Mouse (Mus musculus) forebrain, embryonic 13.5 days (tissue): ENCODE data around the gene Pfdn2. TPM values are rescaled to one million over a fixed set of nuclear protein-coding genes. Genes with fewer than 3 reads are reported as not detected.

Source experiments
- ATAC-seq: fragments of 200-750 bp; cut with Nextera tagmentation; 2 replicates; pipeline ENCODE4 v1.8.0; 2017
- H3K27ac ChIP-seq: fragments of 300-500 bp; sonication (generic); 2 replicates; pipeline ENCODE4 v1.5.1; 2015; ENCODE audit warnings: inconsistent platforms, mild to moderate bottlenecking, moderate library complexity
- H3K27me3 ChIP-seq: fragments of 300-500 bp; sonication (generic); 2 replicates; pipeline ENCODE4 v1.6.1; 2015; ENCODE audit warnings: mild to moderate bottlenecking, inconsistent platforms
- H3K36me3 ChIP-seq: fragments of 300-500 bp; sonication (generic); 2 replicates; pipeline ENCODE4 v1.6.1; 2015; ENCODE audit warnings: mild to moderate bottlenecking, inconsistent platforms; ENCODE audit not compliant: poor library complexity, severe bottlenecking
- H3K4me1 ChIP-seq: fragments of 300-500 bp; sonication (generic); 2 replicates; pipeline ENCODE4 v1.6.1; 2015; ENCODE audit warnings: inconsistent platforms
- H3K4me2 ChIP-seq: fragments of 300-500 bp; sonication (generic); 2 replicates; pipeline ENCODE4 v1.6.1; 2015; ENCODE audit warnings: inconsistent platforms, mild to moderate bottlenecking, moderate library complexity
- H3K4me3 ChIP-seq: fragments of 300-500 bp; sonication (generic); 2 replicates; pipeline ENCODE4 v1.5.1; 2015; ENCODE audit warnings: mild to moderate bottlenecking, inconsistent platforms
- H3K9ac ChIP-seq: fragments of 300-500 bp; sonication (generic); 2 replicates; pipeline ENCODE4 v1.6.1; 2015; ENCODE audit warnings: mild to moderate bottlenecking, inconsistent platforms
- H3K9me3 ChIP-seq: fragments of 300-500 bp; sonication (generic); replicated peaks from 2 replicates; pipeline ENCODE4 v1.6.1; 2016; ENCODE audit warnings: inconsistent platforms
- WGBS: fragments of 180-500 bp; shearing (Covaris S2); methylation state at CpG from one replicate; pipeline ENCODE4 v1.1.7; 2015; 5-methylcytosine and 5-hydroxymethylcytosine counted together
- polyA plus RNA-seq: library from polyadenylated mRNA; unstranded; fragments of >200 nt; fragmentation: Nextera tagmentation; extraction: Ambion mirVana; gene quantifications from 2 replicates; pipeline ENCODE4 v1.2.1, GENCODE M21; 2015

Pfdn2 gene
- polyA plus RNA-seq, 1 experiment from 2014 or later: 180 TPM

DNA sequence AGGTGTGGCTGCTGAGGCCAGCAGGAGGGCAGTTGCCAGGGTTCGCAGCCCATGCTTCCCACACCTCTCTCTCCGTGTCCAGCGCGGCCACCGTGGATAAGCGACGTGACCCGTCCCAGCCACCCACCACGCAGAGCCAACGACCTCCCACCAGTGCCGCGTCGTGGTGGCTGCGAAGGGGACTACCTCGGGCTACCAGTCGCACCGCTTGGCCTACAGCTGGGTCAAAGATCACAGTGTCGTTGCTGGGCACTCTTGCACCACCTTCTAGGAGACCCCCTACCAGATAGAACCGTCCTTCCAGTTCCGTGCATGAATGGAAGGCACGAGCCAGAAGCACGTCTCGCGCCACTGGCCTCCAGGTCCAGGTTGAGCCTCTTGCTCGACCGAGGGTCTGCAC lies 14.8 kb downstream of the Pfdn2 start:
- H3K27ac ChIP-seq: peak overlapping the region; percentile 67
- H3K9me3 ChIP-seq: peaks cover 3% of the 10 kb centered on the region; the same call in 1 of the 2 replicates
- H3K27me3 ChIP-seq: no peaks in the 10 kb centered on the region
- ATAC-seq: no peak; the same call in 1 of the 2 replicates
- peak overlapping the region; percentile 46 for H3K4me3 ChIP-seq
- H3K4me2 ChIP-seq: peak overlapping the region; percentile 88
- 4% methylated on average over 26 of the region's 26 CpGs for WGBS
- H3K9ac ChIP-seq: peak overlapping the region; percentile 68
- peaks cover 18% of the 10 kb centered on the region for H3K4me1 ChIP-seq
- H3K36me3 ChIP-seq: peaks cover 28% of the 10 kb centered on the region

DNA sequence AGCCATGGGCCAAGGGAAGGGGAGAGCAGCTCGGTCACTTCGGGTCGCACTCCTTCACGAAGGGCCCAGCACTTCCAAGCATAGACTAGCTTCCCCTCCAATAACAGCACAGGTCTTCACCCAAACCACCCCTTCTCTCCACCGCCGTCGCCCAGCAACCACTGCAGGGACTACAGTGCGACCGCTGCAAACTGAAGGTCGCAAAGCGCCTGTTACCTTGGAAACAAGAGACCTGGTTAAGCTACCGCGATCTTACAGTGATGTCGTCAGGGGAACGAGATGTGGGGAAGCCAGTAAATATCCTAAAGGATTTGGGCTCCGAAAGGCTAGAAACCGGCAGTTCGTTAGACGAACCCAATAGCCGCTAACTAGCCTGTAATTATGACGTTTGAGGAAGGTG lies 15.2 kb downstream of the Pfdn2 start, which contains the start of gene Klhdc9:
Gene Klhdc9 (minus strand): TSS at position 143 of the 400 bp plus-strand sequence.
- peak within 1 kb of the TSS; percentile 88 for H3K4me2 ChIP-seq
- H3K4me1 ChIP-seq: peaks cover 18% of the 10 kb centered on the region
- peak within 1 kb of the TSS; percentile 46 for H3K4me3 ChIP-seq
- peak within 1 kb of the TSS; percentile 67 for H3K27ac ChIP-seq
- H3K9me3 ChIP-seq: peaks cover 3% of the 10 kb centered on the region; the same call in 1 of the 2 replicates
- H3K36me3 ChIP-seq: peaks cover 28% of the 10 kb centered on the region
- H3K9ac ChIP-seq: peak within 1 kb of the TSS; percentile 68
- ATAC-seq: peak; percentile 97
- no peaks in the 10 kb centered on the region for H3K27me3 ChIP-seq
- WGBS: under 1% methylated on average over 21 of the region's 21 CpGs

DNA sequence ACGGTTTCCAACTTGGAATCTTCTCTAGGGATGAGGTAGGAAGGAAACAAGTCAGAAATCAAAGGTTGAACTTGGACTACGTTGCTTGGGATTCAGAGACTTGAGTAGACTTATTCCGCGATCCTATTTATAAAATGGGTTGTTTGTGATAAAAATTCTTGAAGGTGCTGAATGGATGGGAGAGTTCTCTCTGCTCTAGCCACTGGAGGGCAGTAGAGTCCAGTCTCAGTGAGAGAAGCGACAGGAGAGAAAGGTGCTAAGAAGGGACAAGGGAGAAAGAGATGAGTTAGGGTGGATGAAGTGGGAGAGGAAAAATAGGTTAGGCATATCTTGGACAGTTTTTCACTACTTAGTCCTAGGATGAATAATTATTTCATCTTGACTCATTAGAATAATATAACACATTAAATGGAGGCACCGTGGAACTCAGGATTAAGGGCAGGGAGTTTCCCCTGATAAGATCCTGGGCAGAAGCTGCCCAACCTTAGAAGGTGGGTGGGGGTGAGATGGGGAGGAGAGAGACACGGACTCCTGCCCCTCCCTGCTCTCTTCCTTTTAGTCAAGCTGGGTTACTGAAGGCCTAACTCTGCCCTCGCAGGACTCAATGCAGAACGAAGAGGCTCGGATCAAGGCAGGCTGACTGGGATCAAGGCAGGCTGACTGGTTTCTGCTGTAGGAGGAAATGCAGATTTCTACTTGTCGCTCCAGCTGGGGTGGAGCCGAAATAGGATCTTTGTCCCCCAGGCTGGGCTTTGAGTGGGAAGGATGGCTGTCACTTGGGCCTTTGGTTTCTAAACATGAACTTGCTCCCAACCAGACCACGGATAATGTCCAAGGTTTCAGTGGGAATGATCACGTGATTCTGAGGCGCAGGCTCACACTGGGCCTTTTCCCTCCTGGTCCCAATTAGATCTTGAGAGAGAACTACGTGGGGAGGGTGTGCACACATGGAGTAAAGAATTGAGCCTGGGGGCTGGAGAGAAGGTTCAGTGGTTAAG lies 15.9 kb downstream of the Pfdn2 start:
- ATAC-seq: peak; percentile 76
- H3K27ac ChIP-seq: peak overlapping the region; percentile 67
- peaks cover 26% of the 10 kb centered on the region for H3K36me3 ChIP-seq
- peaks cover 3% of the 10 kb centered on the region; the same call in 1 of the 2 replicates for H3K9me3 ChIP-seq
- H3K4me3 ChIP-seq: peak overlapping the region; percentile 46
- WGBS: 32% methylated on average over 16 of the region's 16 CpGs
- peaks cover 18% of the 10 kb centered on the region for H3K4me1 ChIP-seq
- peak overlapping the region; percentile 88 for H3K4me2 ChIP-seq
- H3K9ac ChIP-seq: peak overlapping the region; percentile 68
- H3K27me3 ChIP-seq: no peaks in the 10 kb centered on the region

DNA sequence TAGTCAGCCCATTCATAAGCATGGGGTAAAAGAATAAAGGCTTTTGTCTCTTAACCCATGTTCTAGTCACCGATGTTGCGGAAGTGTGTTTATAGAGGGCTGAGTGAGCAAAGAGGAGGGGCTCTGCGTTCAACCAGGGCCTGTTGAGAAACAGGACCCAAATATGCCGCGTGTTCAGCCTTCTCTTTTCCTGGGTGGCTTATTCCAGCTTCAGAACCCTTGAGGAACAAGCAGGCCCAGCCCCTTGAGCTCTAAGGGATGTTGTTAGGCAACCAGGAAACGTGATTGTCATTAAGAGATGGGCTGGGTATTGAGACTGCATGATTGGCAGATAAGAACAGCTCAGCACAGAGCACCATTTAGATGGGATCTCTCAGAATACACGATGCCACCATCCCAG lies 20.5 kb downstream of the Pfdn2 start:
- no peaks in the 10 kb centered on the region for H3K27me3 ChIP-seq
- no peak overlapping the region for H3K4me3 ChIP-seq
- no peak overlapping the region for H3K9ac ChIP-seq
- 59% methylated on average over 7 of the region's 7 CpGs for WGBS
- no peaks in the 10 kb centered on the region for H3K36me3 ChIP-seq
- no peak for ATAC-seq
- no peak overlapping the region for H3K4me2 ChIP-seq
- H3K4me1 ChIP-seq: peaks cover 6% of the 10 kb centered on the region
- H3K27ac ChIP-seq: no peak overlapping the region
- no peaks in the 10 kb centered on the region for H3K9me3 ChIP-seq

DNA sequence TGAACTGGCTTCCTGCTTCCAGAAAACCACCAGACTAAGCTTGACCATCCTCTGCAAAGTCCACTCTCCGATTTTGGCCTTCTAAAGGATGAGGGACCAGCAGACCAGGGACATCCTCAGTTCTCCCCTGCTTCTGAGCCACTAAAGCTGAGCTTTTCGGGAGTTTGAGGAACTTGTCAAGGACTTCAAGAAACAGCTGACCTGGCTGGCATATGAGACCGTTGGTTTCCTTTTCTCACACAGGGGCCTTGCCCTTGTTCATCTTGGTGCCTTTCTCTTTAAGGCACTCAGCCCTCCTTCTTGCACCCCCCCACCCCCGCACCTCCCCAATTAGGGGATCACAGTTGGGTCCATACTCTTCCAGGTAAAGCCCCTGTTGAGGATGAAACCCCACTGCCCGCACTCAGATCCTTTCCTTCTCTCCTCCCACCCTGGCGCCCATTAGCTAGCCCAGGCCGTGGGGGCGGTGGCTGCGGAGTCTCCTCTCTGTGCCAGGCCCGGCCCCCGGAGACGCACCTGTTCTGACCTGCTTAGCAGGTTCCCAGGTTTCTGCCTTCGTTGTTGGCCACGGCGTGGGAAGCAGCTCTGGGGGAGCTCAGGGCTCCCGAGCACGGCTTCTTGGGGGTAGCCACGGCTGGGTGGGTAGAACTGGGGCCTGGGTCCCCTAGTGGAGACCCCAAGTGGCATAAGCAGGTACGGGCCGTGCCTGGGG lies 24.5 kb downstream of the Pfdn2 start, which contains the start of gene Nectin4:
Gene Nectin4 (plus strand): TSS at position 255 of the 712 bp plus-strand sequence.
- Histone ChIP-seq H3K4me1 (no peaks in the 10 kb centered on the region), H3K9ac (no peak within 1 kb of the TSS), H3K36me3 (no peaks in the 10 kb centered on the region), H3K4me2 (no peak within 1 kb of the TSS), H3K9me3 (no peaks in the 10 kb centered on the region), H3K4me3 (no peak within 1 kb of the TSS), H3K27me3 (no peaks in the 10 kb centered on the region), H3K27ac (no peak within 1 kb of the TSS)
- 37% methylated on average over 20 of the region's 20 CpGs for WGBS
- no peak for ATAC-seq

DNA sequence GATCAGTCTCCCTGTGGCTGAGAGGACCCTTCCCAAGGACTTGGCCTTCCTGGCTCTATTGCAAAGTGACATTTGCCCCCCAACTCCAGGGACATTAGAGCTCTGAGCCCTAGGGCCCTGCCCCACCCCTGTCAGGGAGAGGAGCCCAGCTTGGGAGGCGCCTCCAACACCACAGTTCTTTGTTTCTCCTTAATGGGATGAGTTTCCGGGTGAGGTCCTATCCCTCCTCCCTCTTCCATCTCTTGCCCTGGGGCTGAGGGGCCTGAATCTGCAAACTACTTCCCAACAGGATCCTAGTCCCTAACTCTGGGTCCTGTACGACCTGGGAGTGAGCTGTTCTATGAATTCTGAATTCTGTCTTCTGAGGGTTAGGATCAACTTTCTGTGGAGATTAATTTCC lies 27.4 kb downstream of the Pfdn2 start:
- no peaks in the 10 kb centered on the region for H3K27me3 ChIP-seq
- H3K4me1 ChIP-seq: no peaks in the 10 kb centered on the region
- no peak overlapping the region for H3K27ac ChIP-seq
- H3K4me2 ChIP-seq: no peak overlapping the region
- no peak for ATAC-seq
- no peaks in the 10 kb centered on the region for H3K9me3 ChIP-seq
- H3K9ac ChIP-seq: no peak overlapping the region
- H3K4me3 ChIP-seq: no peak overlapping the region
- 26% methylated on average over 3 of the region's 3 CpGs for WGBS
- no peaks in the 10 kb centered on the region for H3K36me3 ChIP-seq

DNA sequence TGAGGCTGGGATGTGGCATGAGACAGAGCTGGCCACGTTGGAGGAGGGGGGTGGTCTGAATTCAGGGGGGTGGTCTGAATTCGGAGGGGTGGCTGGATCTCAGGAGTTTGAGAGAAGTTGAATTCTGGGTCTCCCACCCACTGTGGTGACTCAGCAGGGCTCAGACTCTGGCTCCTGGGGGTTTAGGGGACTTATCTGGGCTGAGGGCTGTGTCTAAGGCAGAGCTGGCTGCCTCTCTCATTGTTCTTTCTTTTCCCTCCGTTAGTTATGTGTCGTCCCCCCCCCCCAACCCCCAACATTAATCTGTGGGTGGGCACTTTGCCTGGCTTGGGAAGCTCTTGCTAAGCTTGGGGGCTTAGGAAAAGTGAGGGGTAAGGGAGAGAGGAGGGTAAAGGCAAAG lies 28.5 kb downstream of the Pfdn2 start:
- ATAC-seq: 0 out of 2 replicates have a peak, but pooled peaks have one; percentile 19
- H3K27me3 ChIP-seq: no peaks in the 10 kb centered on the region
- H3K4me3 ChIP-seq: no peak overlapping the region
- H3K9me3 ChIP-seq: no peaks in the 10 kb centered on the region
- WGBS: 2% methylated on average over 4 of the region's 4 CpGs
- H3K27ac ChIP-seq: no peak overlapping the region
- no peak overlapping the region for H3K9ac ChIP-seq
- no peaks in the 10 kb centered on the region for H3K4me1 ChIP-seq
- no peak overlapping the region for H3K4me2 ChIP-seq
- H3K36me3 ChIP-seq: no peaks in the 10 kb centered on the region

DNA sequence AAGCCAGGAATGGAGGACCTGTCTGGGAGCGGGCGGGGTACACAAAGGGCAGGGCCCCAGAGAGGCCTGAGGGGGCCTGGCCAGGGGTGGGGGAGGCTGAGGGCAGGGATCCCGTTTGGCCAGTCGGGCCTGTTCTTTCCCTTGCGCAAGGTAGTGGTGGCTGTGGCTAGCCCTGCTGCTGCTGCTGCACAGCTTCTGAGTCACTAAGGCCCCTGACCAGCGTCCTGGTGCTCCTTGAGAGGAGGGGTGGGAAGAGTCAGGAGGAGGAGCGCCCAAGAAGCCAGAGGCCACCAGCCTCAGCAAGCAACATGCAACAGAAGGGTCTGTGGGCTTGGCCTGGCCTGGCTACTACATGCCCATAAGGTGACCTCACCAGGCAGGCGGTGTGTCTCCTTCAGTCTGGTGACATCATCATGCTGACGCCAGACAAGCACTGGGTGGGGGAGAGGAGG lies 30.2 kb downstream of the Pfdn2 start:
- Histone ChIP-seq H3K4me2 (no peak overlapping the region), H3K4me3 (no peak overlapping the region), H3K9ac (no peak overlapping the region), H3K27me3 (peaks cover 13% of the 10 kb centered on the region), H3K9me3 (no peaks in the 10 kb centered on the region), H3K36me3 (no peaks in the 10 kb centered on the region), H3K27ac (no peak overlapping the region), H3K4me1 (peaks cover 11% of the 10 kb centered on the region)
- ATAC-seq: no peak
- WGBS: 51% methylated on average over 9 of the region's 9 CpGs

DNA sequence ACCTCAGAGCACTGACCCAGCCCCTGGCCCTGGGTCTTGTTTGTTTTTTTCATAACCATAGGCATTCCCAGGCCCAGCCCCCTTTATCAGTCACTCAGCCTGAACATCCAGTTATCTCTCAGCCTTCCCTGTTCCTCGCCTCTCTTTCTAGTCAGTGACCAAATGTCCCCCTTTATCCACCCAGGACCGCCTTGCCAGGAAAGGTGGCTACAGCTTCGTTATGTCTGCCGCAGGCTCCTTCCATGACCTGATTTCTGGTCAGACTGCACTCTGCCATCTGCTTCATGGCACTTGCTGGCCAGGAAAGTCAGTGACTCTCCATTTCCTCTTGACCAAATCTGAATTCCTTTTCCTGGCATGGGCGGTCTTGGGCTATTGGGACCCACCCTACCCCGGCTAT lies 32.8 kb downstream of the Pfdn2 start:
- H3K9me3 ChIP-seq: no peaks in the 10 kb centered on the region
- H3K4me3 ChIP-seq: no peak overlapping the region

DNA sequence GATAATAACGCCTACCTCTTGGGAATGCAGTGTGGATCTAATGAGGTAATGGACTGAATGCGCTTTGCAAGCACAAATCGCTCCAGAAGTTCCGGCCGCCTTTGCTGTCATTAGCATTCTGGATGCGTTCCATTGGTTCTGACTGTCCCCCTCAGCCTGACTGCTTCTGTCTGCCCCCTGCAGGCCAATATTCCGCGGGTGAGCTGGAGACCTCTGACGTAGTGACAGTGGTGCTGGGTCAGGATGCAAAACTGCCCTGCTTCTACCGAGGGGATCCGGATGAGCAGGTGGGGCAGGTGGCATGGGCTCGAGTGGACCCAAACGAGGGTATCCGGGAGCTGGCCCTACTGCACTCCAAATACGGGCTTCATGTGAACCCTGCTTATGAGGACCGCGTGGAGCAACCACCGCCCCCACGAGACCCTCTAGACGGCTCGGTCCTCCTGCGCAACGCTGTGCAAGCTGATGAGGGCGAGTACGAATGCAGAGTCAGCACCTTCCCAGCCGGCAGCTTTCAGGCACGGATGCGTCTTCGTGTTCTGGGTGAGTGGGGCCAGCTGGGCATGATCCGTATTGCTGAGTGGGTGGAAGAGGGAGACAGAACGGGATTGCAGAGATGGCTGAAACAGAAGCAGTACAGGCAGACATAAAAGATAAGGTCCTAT lies 34.6 kb downstream of the Pfdn2 start:
- Histone ChIP-seq H3K36me3 (no peaks in the 10 kb centered on the region), H3K9me3 (no peaks in the 10 kb centered on the region), H3K9ac (peak overlapping the region; percentile 34), H3K27me3 (peaks cover 17% of the 10 kb centered on the region), H3K4me2 (peak overlapping the region; percentile 59), H3K4me3 (peak overlapping the region; percentile 29), H3K27ac (no peak overlapping the region), H3K4me1 (peaks cover 11% of the 10 kb centered on the region)
- 2% methylated on average over 31 of the region's 31 CpGs for WGBS
- ATAC-seq: peak; percentile 81

More for the DNA sequence above, 32.8 kb downstream of the Pfdn2 start:
- ATAC-seq: no peak
- Histone ChIP-seq H3K9ac (no peak overlapping the region), H3K27ac (no peak overlapping the region), H3K27me3 (peaks cover 17% of the 10 kb centered on the region), H3K4me1 (peaks cover 11% of the 10 kb centered on the region), H3K36me3 (no peaks in the 10 kb centered on the region), H3K4me2 (no peak overlapping the region)
- WGBS: 87% methylated on average over 6 of the region's 6 CpGs

DNA sequence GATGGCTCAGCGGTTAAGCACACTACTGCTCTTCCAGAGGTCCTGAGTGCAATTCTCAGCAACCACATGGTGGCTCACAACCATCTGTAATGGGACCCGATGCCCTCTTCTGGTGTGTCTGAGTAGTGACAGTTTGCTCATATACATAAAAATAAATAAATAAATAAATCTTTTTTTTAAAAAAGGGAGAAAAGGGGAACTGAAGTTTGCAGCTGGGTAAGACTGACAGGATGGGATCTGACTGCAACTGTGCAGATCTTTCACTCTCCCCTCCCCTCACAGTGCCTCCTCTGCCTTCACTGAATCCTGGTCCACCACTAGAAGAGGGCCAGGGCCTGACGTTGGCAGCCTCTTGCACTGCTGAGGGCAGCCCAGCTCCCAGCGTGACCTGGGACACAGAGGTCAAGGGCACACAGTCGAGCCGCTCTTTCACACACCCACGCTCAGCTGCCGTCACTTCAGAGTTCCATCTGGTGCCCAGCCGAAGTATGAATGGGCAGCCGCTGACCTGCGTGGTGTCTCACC lies 36.7 kb downstream of the Pfdn2 start:
- no peak overlapping the region for H3K4me2 ChIP-seq
- no peaks in the 10 kb centered on the region for H3K9me3 ChIP-seq
- ATAC-seq: no peak
- H3K4me1 ChIP-seq: peaks cover 11% of the 10 kb centered on the region
- no peak overlapping the region for H3K27ac ChIP-seq
- H3K9ac ChIP-seq: no peak overlapping the region
- peaks cover 17% of the 10 kb centered on the region for H3K27me3 ChIP-seq
- WGBS: 86% methylated on average over 11 of the region's 11 CpGs
- no peak overlapping the region for H3K4me3 ChIP-seq
- no peaks in the 10 kb centered on the region for H3K36me3 ChIP-seq
